Mouse (Mus musculus) CH12.LX (cell line): ENCODE measurements around the gene Rec114.

ENCODE experiments used
- BHLHE40 ChIP-seq: IDR thresholded peaks from 2 replicates; pipeline ENCODE4 v1.6.1; 2011; ENCODE audit warnings: mild to moderate bottlenecking, low read depth, low read length, improper control_type of control experiment
- CTCF ChIP-seq, 2 experiments: IDR thresholded peaks in 1 of 2; conservative IDR thresholded peaks in 1 of 2; 2 replicates each; pipeline ENCODE4 v1.5.1; 2011 to 2012; ENCODE audit warnings: low read depth in 2 of 2, low read length in 2 of 2, improper control_type of control experiment in 1 of 2, inconsistent platforms in 1 of 2, mild to moderate bottlenecking in 1 of 2, moderate library complexity in 1 of 2
- MAX ChIP-seq: IDR thresholded peaks from 2 replicates; pipeline ENCODE4 v1.6.1; 2011; ENCODE audit warnings: low read length, improper control_type of control experiment
- PAX5 ChIP-seq: IDR thresholded peaks from 2 replicates; pipeline ENCODE4 v1.6.1; 2012; ENCODE audit warnings: low read length, inconsistent platforms, mixed read lengths
- POLR2A ChIP-seq: IDR thresholded peaks from 2 replicates; pipeline ENCODE4 v1.6.1; 2011; ENCODE audit warnings: low read depth, mild to moderate bottlenecking, improper control_type of control experiment, low read length
- USF2 ChIP-seq: conservative IDR thresholded peaks from 2 replicates; pipeline ENCODE4 v1.6.1; 2011; ENCODE audit warnings: low read depth, low read length, improper control_type of control experiment
- ZNF384 ChIP-seq: IDR thresholded peaks from 2 replicates; pipeline ENCODE4 v1.6.1; 2012; ENCODE audit warnings: low read depth, low read length, improper control_type of control experiment, inconsistent platforms

DNA sequence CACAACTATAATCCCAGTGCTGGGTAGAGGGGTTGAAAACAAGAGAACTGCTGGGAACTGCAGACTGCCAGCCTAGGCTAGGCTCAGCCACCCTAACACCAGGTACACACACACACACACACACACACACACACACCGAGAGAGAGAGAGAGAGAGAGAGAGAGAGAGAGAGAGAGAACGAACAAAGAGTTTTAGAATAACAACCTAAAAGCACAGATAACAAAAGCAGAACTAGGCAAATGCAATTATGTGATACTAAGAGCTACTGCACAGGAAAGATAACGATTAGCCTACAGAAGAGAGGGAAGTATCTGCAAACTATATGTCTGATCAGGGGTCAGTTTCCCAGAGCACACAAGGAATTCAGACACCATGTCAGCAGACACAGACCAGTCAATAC is 24.8 kb downstream of the Rec114 start:
- TF ChIP-seq BHLHE40 (no peak), CTCF (conservative IDR thresholded peaks at IDR 0.05 in 1 of 2, IDR thresholded peaks at IDR 0.05 in 1 of 2; ENCODE audit: low read depth in 2 of 2, low read length in 2 of 2) (no peak), USF2 (no peak), POLR2A (no peak), PAX5 (no peak), ZNF384 (no peak), MAX (no peak)
